Mouse (Mus musculus) cortical plate, adult 2 months (tissue): ENCODE results near the gene Klre1. TPM values are rescaled to one million over a fixed set of nuclear protein-coding genes. Genes with fewer than 3 reads are reported as not detected.
A peak's percentile ranks its signal among the peaks of the same experiment; 100 is the strongest.

Experiments used
- H3K27ac ChIP-seq: fragments of 200-500 bp; 2 replicates; pipeline ENCODE4 v1.5.1; 2012; ENCODE audit warnings: low read length, control low read depth, inconsistent platforms; ENCODE audit not compliant: insufficient read depth
- H3K4me1 ChIP-seq: fragments of 200-500 bp; 2 replicates; pipeline ENCODE4 v1.6.1; 2011; ENCODE audit warnings: low read length; ENCODE audit not compliant: control insufficient read depth, insufficient read depth
- H3K4me3 ChIP-seq: fragments of 200-500 bp; 2 replicates; pipeline ENCODE4 v1.5.1; 2011; ENCODE audit warnings: mild to moderate bottlenecking, low read length, control low read depth; ENCODE audit not compliant: insufficient read depth
- CTCF ChIP-seq: fragments of 200-500 bp; IDR thresholded peaks from 2 replicates; pipeline ENCODE4 v1.5.1; 2011; ENCODE audit warnings: mild to moderate bottlenecking, control low read depth, low read length; ENCODE audit not compliant: insufficient read depth; ENCODE audit errors: extremely low read depth
- POLR2A ChIP-seq: fragments of 200-500 bp; IDR thresholded peaks from 2 replicates; pipeline ENCODE4 v1.6.1; 2011; ENCODE audit warnings: mild to moderate bottlenecking, low read length, control low read depth; ENCODE audit not compliant: insufficient read depth; ENCODE audit errors: extremely low read depth
- polyA plus RNA-seq: library from polyadenylated mRNA; depleted of rRNA; stranded (reverse); fragments of >200 nt; gene quantifications from 2 replicates; pipeline ENCODE4 v1.2.3, GENCODE M21; 2012; rRNA removed

Gene Klre1
- 0.08 and 0.13 TPM in 2 replicates for polyA plus RNA-seq

- Histone ChIP-seq H3K4me3 (no peak within 1 kb of the TSS), H3K4me1 (no peaks in the 10 kb centered on the region), H3K27ac (no peak within 1 kb of the TSS)
- TF ChIP-seq CTCF (no peak), POLR2A (no peak)
These were observed at the start of gene Klre1 for GRCm38 (mm10) chr6:129577605-129578004. Gene Klre1, plus strand, starts transcription at chr6:129577905.

- TF ChIP-seq CTCF (no peak), POLR2A (no peak)
- Histone ChIP-seq H3K27ac (no peak overlapping the region), H3K4me3 (no peak overlapping the region), H3K4me1 (peaks cover 3% of the 10 kb centered on the region; the same call in 1 of the 2 replicates)
These were observed 48.1 kb upstream of the Klre1 start for GRCm38 (mm10) chr6:129529605-129530004.

GRCm38 (mm10) chr6:129530261-129530660 is 47.4 kb upstream of the Klre1 start:
- Histone ChIP-seq H3K4me1 (peaks cover 6% of the 10 kb centered on the region; the same call in 1 of the 2 replicates), H3K27ac (no peak overlapping the region), H3K4me3 (no peak overlapping the region)
- TF ChIP-seq CTCF (no peak), POLR2A (no peak)

- H3K27ac ChIP-seq = peak overlapping the region; percentile 88
- H3K4me3 ChIP-seq = peak overlapping the region; percentile 86
- H3K4me1 ChIP-seq = peaks cover 8% of the 10 kb centered on the region; the same call in 1 of the 2 replicates
- TF ChIP-seq POLR2A (no peak), CTCF (no peak)
These were observed 45.2 kb upstream of the Klre1 start for GRCm38 (mm10) chr6:129532556-129532941.

GRCm38 (mm10) chr6:129532942-129533860 is 44.5 kb upstream of the Klre1 start, which contains the start of gene Gabarapl1:
Gene Gabarapl1, plus strand, starts transcription at chr6:129533160.
- peak within 1 kb of the TSS; percentile 88 for H3K27ac ChIP-seq
- H3K4me1 ChIP-seq = peaks cover 8% of the 10 kb centered on the region; the same call in 1 of the 2 replicates
- H3K4me3 ChIP-seq = peak within 1 kb of the TSS; percentile 86
- TF ChIP-seq POLR2A (peak; percentile 65), CTCF (no peak)

- TF ChIP-seq CTCF = no peak
- peak; percentile 46; the same call in 1 of the 2 replicates for TF ChIP-seq POLR2A
- peaks cover 8% of the 10 kb centered on the region; the same call in 1 of the 2 replicates for H3K4me1 ChIP-seq
- H3K4me3 ChIP-seq = peak overlapping the region; percentile 86
- peak overlapping the region; percentile 88; the same call in 1 of the 2 replicates for H3K27ac ChIP-seq
These were observed 43.6 kb upstream of the Klre1 start for GRCm38 (mm10) chr6:129534057-129534456.

- TF ChIP-seq POLR2A (no peak), CTCF (no peak)
- Histone ChIP-seq H3K4me1 (peaks cover 8% of the 10 kb centered on the region; the same call in 1 of the 2 replicates), H3K27ac (0 out of 2 replicates have a peak overlapping the region, but pooled peaks have one; percentile 50), H3K4me3 (peak overlapping the region; percentile 86)
These were observed 43.0 kb upstream of the Klre1 start for GRCm38 (mm10) chr6:129534627-129535190.

- H3K27ac ChIP-seq = no peak overlapping the region
These were observed 42.0 kb upstream of the Klre1 start for GRCm38 (mm10) chr6:129535723-129536122.

GRCm38 (mm10) chr6:129538555-129538954 is 39.1 kb upstream of the Klre1 start:
- H3K4me3 ChIP-seq = no peak overlapping the region
- no peak overlapping the region for H3K27ac ChIP-seq
- H3K4me1 ChIP-seq = peaks cover 5% of the 10 kb centered on the region; the same call in 1 of the 2 replicates
- TF ChIP-seq POLR2A (no peak), CTCF (no peak)

More at GRCm38 (mm10) chr6:129535723-129536122, 42.0 kb upstream of the Klre1 start:
- Histone ChIP-seq H3K4me1 (peaks cover 8% of the 10 kb centered on the region; the same call in 1 of the 2 replicates), H3K4me3 (peak overlapping the region; percentile 86)
- TF ChIP-seq CTCF = no peak
- TF ChIP-seq POLR2A = no peak

- H3K4me3 ChIP-seq = no peak overlapping the region
- TF ChIP-seq POLR2A = no peak
- no peak for TF ChIP-seq CTCF
- no peak overlapping the region for H3K27ac ChIP-seq
- peaks cover under 1% of the 10 kb centered on the region; the same call in 1 of the 2 replicates for H3K4me1 ChIP-seq
These were observed 35.8 kb upstream of the Klre1 start for GRCm38 (mm10) chr6:129541931-129542330.

GRCm38 (mm10) chr6:129542540-129542939 is 35.2 kb upstream of the Klre1 start:
- H3K27ac ChIP-seq = no peak overlapping the region
- TF ChIP-seq POLR2A (no peak), CTCF (no peak)
- no peak overlapping the region for H3K4me3 ChIP-seq
- H3K4me1 ChIP-seq = no peaks in the 10 kb centered on the region; the same call in 1 of the 2 replicates
